Mouse (Mus musculus): ENCODE data around the gene Msx3. TPM values are rescaled to one million over a fixed set of nuclear protein-coding genes. Genes with fewer than 3 reads are reported as not detected.

Msx3 gene
- total RNA-seq, 2 experiments from 2014 or later, result 0.22 to 0.47 TPM

GRCm38 (mm10) chr7:140006861-140007611, 41.9 kb downstream of the Msx3 start:
- intact Hi-C loops (cut with DNase I), result no loop called here
- DNase-seq (ENCODE audit: extremely low spot score in 1 of 2, low spot score in 2 of 2), result no peak

- intact Hi-C loops (cut with DNase I), result no loop called here
- no peak for DNase-seq (ENCODE audit: extremely low spot score in 1 of 2, low spot score in 2 of 2)
These were observed 44.2 kb downstream of the Msx3 start for GRCm38 (mm10) chr7:140004666-140005065.

- no peak for DNase-seq (ENCODE audit: extremely low spot score in 1 of 2, low spot score in 2 of 2)
These were observed 47.7 kb downstream of the Msx3 start for GRCm38 (mm10) chr7:140001086-140001740.

GRCm38 (mm10) chr7:139998691-139999350, 50.1 kb downstream of the Msx3 start:
- no peak for DNase-seq (ENCODE audit: extremely low spot score in 1 of 2, low spot score in 2 of 2)
- intact Hi-C loops (cut with DNase I), result loop anchor here (10.0 kb wide), 1 partner anchor 354 kb away; no protein-coding TSS in a partner anchor

More at GRCm38 (mm10) chr7:140001086-140001740, 47.7 kb downstream of the Msx3 start:
- intact Hi-C loops (cut with DNase I), result no loop called here

Other genes with a start within 250 kb of the Msx3 start
- gene Adgra1, start 214.9 kb downstream of the Msx3 start, total RNA-seq (2021), result 10 to 100 TPM; 49.9 to 52.3 TPM
- 10 to 100 TPM; 37.6 to 42.2 TPM for gene Kndc1, start 154.4 kb downstream of the Msx3 start, total RNA-seq (2021)
- not detected for gene Utf1, start 105.3 kb downstream of the Msx3 start, total RNA-seq (2021)
- gene 6430531B16Rik, start 70.3 kb downstream of the Msx3 start, total RNA-seq (2021), result under 1 TPM; 0.39 to 0.55 TPM
- gene Adam8, start 56.5 kb downstream of the Msx3 start, total RNA-seq (2021), result under 1 TPM; 0.81 to 0.89 TPM
- gene Zfp511, start 12.7 kb downstream of the Msx3 start, total RNA-seq (2021), result 10 to 100 TPM; 23.8 to 26.9 TPM
- gene Tubgcp2, start 12.4 kb downstream of the Msx3 start, total RNA-seq (2021), result 10 to 100 TPM; 40.9 to 44.2 TPM
- 100 to 1,000 TPM; 222 to 234 TPM for gene Caly, start 33.5 kb upstream of the Msx3 start, total RNA-seq (2021)
- gene Prap1, start 44.3 kb upstream of the Msx3 start, total RNA-seq (2021), result not detected
- gene Fuom, start 53.4 kb upstream of the Msx3 start, total RNA-seq (2021), result 10 to 100 TPM; 22.6 to 30.0 TPM
- gene Paox, start 66.7 kb upstream of the Msx3 start, total RNA-seq (2021), result 1 to 10 TPM; 6.5 to 9.4 TPM
- 10 to 100 TPM; 57.3 to 57.5 TPM for gene Echs1, start 67.4 kb upstream of the Msx3 start, total RNA-seq (2021)
- gene Mtg1, start 88.5 kb upstream of the Msx3 start, total RNA-seq (2021), result 10 to 100 TPM; 21.3 to 29.2 TPM
- gene Sprn, start 105.8 kb upstream of the Msx3 start, total RNA-seq (2021), result 100 to 1,000 TPM; 172 to 178 TPM
- gene Olfr522, start 115.7 kb upstream of the Msx3 start, total RNA-seq (2021), result not detected
- not detected for gene Olfr523, start 124.1 kb upstream of the Msx3 start, total RNA-seq (2021)
- not detected for gene Olfr524, start 156.9 kb upstream of the Msx3 start, total RNA-seq (2021)
- under 1 TPM; 0.26 to 0.36 TPM for gene Cd163l1, start 169.2 kb upstream of the Msx3 start, total RNA-seq (2021)
- under 1 TPM in 1 of 2 experiments, not detected in 1; 0.06 TPM for gene 5830411N06Rik, start 198.2 kb upstream of the Msx3 start, total RNA-seq (2021)